In the genomic region with DNA sequence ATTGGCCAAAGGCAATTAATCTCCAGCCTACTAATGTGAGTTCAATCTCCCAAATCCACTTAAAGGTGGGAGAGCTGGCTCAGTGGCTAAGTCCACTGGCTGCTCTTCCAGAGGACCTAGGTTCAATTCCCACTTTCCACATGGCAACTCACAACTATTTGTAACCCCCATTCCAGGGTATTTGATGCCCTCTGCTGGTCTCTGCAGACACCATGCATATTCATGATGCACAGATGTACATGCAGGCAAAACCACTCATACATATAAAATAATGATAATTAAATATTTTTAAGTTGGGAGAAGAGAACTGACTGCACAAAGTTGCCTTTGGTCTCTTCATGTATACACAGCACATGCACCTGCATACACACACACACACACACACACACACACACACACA, we compare ENCODE assay signal across 16 mouse cellular contexts.
"Had no signal": no experiment of that assay in that cellular context is flagged by ENCODE, and none has a peak within 500 bp of the region (broad histone marks: within the 10 kb centered on the region; RNA-seq: fewer than 3 reads in every experiment).

No protein-coding gene starts in this region.

- ATAC-seq: liver, postnatal 0 days; lung, postnatal 0 days; midbrain, embryonic 13.5 days; midbrain, embryonic 15.5 days had no signal

- DNase-seq: liver, postnatal 0 days; lung, adult 2 months; lung, postnatal 14 days; lung, postnatal 36 days; right cerebral cortex, postnatal 14 days; right cerebral cortex, postnatal 4 days; spleen, adult 18-20 months; thymus, adult 18-20 months; thymus, postnatal 14 days; thymus, postnatal 36 days had no signal

- H3K27me3 ChIP-seq: lung, embryonic 15.5 days; megakaryocyte, embryonic 14.5 days; midbrain, embryonic 15.5 days; neural tube, embryonic 12.5 days had no signal
